17 mouse cellular contexts compared by ENCODE assay signal in genomic region chr6:124346613-124347012, GRCm38 (mm10). TPM values are rescaled to one million over a fixed set of nuclear protein-coding genes. Genes with fewer than 3 reads are reported as not detected.
A peak's percentile ranks its signal among the peaks of the same experiment; 100 is the strongest.
DNase-seq lines count a peak whose midpoint lies in the region; ATAC-seq and TF ChIP-seq lines count a peak whose summit lies in the region.
"Had no signal": no experiment of that assay in that cellular context is flagged by ENCODE, and none has a peak within 500 bp of the region (broad histone marks: within the 10 kb centered on the region; RNA-seq: fewer than 3 reads in every experiment).

No protein-coding gene starts in this region.

- TF ChIP-seq RAD21 in MEL (IDR thresholded peaks at IDR 0.05; ENCODE audit: low read depth, low read length), result peak; percentile 52

- H3K27ac ChIP-seq in liver, embryonic 14.5 days, result no peak overlapping the region
- H3K27ac ChIP-seq in liver, embryonic 12.5 days, result no peak overlapping the region
- H3K27ac ChIP-seq in MEL (ENCODE audit: control insufficient read depth, low read depth, low read length), result no peak overlapping the region
- no peak overlapping the region for H3K27ac ChIP-seq in limb, embryonic 10.5 days
- H3K27ac ChIP-seq: heart, embryonic 10.5 days; hindbrain, embryonic 15.5 days; liver, embryonic 15.5 days; macrophage; neural tube, embryonic 12.5 days had no signal

- no peaks in the 10 kb centered on the region for H3K79me2 ChIP-seq in MEL (ENCODE audit: control insufficient read depth, insufficient read depth, low read length, poor library complexity)

- H3K27me3 ChIP-seq in liver, embryonic 14.5 days (ENCODE audit: control insufficient read depth, insufficient read depth, low read length), result no peaks in the 10 kb centered on the region
- H3K27me3 ChIP-seq in liver, embryonic 12.5 days (replicated peaks), result no peaks in the 10 kb centered on the region
- H3K27me3 ChIP-seq in MEL (ENCODE audit: control insufficient read depth in 1 of 2, insufficient read depth in 2 of 2, low read length in 2 of 2), result peaks cover 2 to 10% of the 10 kb centered on the region in 2 experiments; a peak in 3 of 4 replicates
- H3K27me3 ChIP-seq in limb, embryonic 10.5 days (ENCODE audit: low read depth, poor library complexity, severe bottlenecking), result no peaks in the 10 kb centered on the region
- H3K27me3 ChIP-seq: hindbrain, embryonic 15.5 days; liver, embryonic 15.5 days; neural tube, embryonic 12.5 days had no signal

- no peak overlapping the region for H3K4me3 ChIP-seq in liver, embryonic 14.5 days (ENCODE audit: insufficient read depth in 1 of 2, low read depth in 2 of 2, low read length in 2 of 2)
- H3K4me3 ChIP-seq in liver, embryonic 12.5 days, result no peak overlapping the region
- H3K4me3 ChIP-seq in MEL (ENCODE audit: control insufficient read depth in 1 of 2, insufficient read depth in 1 of 2, low read depth in 2 of 2, low read length in 2 of 2), result no peak overlapping the region
- no peak overlapping the region for H3K4me3 ChIP-seq in limb, embryonic 10.5 days
- H3K4me3 ChIP-seq: heart, embryonic 10.5 days; hindbrain, embryonic 15.5 days; liver, embryonic 15.5 days; neural tube, embryonic 12.5 days had no signal

- H3K4me2 ChIP-seq in liver, embryonic 14.5 days (ENCODE audit: low read depth), result no peak overlapping the region
- H3K4me2 ChIP-seq in liver, embryonic 12.5 days, result no peak overlapping the region
- H3K4me2 ChIP-seq: hindbrain, embryonic 15.5 days; liver, embryonic 15.5 days; neural tube, embryonic 12.5 days had no signal

- H3K36me3 ChIP-seq in liver, embryonic 14.5 days (replicated peaks; ENCODE audit: control insufficient read depth, insufficient read depth, low read depth), result no peaks in the 10 kb centered on the region
- H3K36me3 ChIP-seq in liver, embryonic 12.5 days, result no peaks in the 10 kb centered on the region
- H3K36me3 ChIP-seq in MEL (ENCODE audit: control insufficient read depth in 1 of 2, insufficient read depth in 2 of 2, low read length in 2 of 2), result no peaks in the 10 kb centered on the region
- no peaks in the 10 kb centered on the region for H3K36me3 ChIP-seq in limb, embryonic 10.5 days
- H3K36me3 ChIP-seq: heart, embryonic 10.5 days; hindbrain, embryonic 15.5 days; liver, embryonic 15.5 days; neural tube, embryonic 12.5 days had no signal

- 72% methylated on average over 6 of the region's 6 CpGs for WGBS in liver, embryonic 14.5 days (ENCODE audit: insufficient replicate concordance)
- WGBS in liver, embryonic 12.5 days (ENCODE audit: insufficient replicate concordance), result 70% methylated on average over 6 of the region's 6 CpGs
- 84% methylated on average over 6 of the region's 6 CpGs for WGBS in limb, embryonic 10.5 days

- ATAC-seq in liver, embryonic 14.5 days (ENCODE audit: insufficient read depth), result no peak
- no peak for ATAC-seq in liver, embryonic 12.5 days
- peak; percentile 84 for ATAC-seq in megakaryocyte, adult 5-6 weeks (ENCODE audit: poor library complexity, severe bottlenecking)
- no peak for ATAC-seq in cerebellum, adult (ENCODE audit: insufficient number of reproducible peaks, low FRiP score, low TSS enrichment)
- ATAC-seq: forebrain, embryonic 14.5 days had no signal

- H3K9ac ChIP-seq in liver, embryonic 14.5 days (replicated peaks), result no peak overlapping the region
- H3K9ac ChIP-seq in liver, embryonic 12.5 days, result no peak overlapping the region
- no peak overlapping the region for H3K9ac ChIP-seq in MEL (ENCODE audit: control insufficient read depth, low read depth, low read length, poor library complexity, severe bottlenecking)
- H3K9ac ChIP-seq: hindbrain, embryonic 15.5 days; liver, embryonic 15.5 days; neural tube, embryonic 12.5 days had no signal

- TF ChIP-seq CTCF in liver, embryonic 14.5 days (IDR thresholded peaks at IDR 0.05; ENCODE audit: low read depth), result peak; percentile 40; the same call in 1 of the 2 replicates
- peak; percentile 52 to 61 (median 53) for TF ChIP-seq CTCF in MEL (IDR thresholded peaks at IDR 0.05 in 2 of 3, conservative IDR thresholded peaks at IDR 0.05 in 1 of 3; ENCODE audit: control insufficient read depth in 1 of 3, insufficient read depth in 1 of 3, low read depth in 2 of 3, low read length in 3 of 3, poor library complexity in 1 of 3, severe bottlenecking in 1 of 3)

- H3K4me1 ChIP-seq in liver, embryonic 14.5 days (replicated peaks; ENCODE audit: control insufficient read depth in 2 of 2, insufficient read depth in 2 of 2, low read length in 1 of 2), result no peaks in the 10 kb centered on the region
- H3K4me1 ChIP-seq in liver, embryonic 12.5 days, result no peaks in the 10 kb centered on the region
- no peaks in the 10 kb centered on the region for H3K4me1 ChIP-seq in MEL (ENCODE audit: control insufficient read depth in 1 of 2, insufficient read depth in 2 of 2, low read length in 2 of 2)
- 0 out of 2 replicates have a peak, but pooled peaks cover 3% of the 10 kb centered on the region for H3K4me1 ChIP-seq in limb, embryonic 10.5 days
- H3K4me1 ChIP-seq: heart, embryonic 10.5 days; hindbrain, embryonic 15.5 days; liver, embryonic 15.5 days; neural tube, embryonic 12.5 days had no signal

- no peak for TF ChIP-seq POLR2A in MEL (IDR thresholded peaks at IDR 0.05; ENCODE audit: control insufficient read depth in 1 of 2, insufficient read depth in 1 of 2, low read depth in 1 of 2, low read length in 2 of 2, poor library complexity in 1 of 2)

- no peaks in the 10 kb centered on the region for H3K9me3 ChIP-seq in liver, embryonic 14.5 days (ENCODE audit: control insufficient read depth, low read length)
- no peaks in the 10 kb centered on the region for H3K9me3 ChIP-seq in liver, embryonic 12.5 days (replicated peaks)
- no peaks in the 10 kb centered on the region for H3K9me3 ChIP-seq in MEL (replicated peaks; ENCODE audit: insufficient read depth, low read length)
- H3K9me3 ChIP-seq in limb, embryonic 10.5 days (replicated peaks), result no peaks in the 10 kb centered on the region
- H3K9me3 ChIP-seq: heart, embryonic 10.5 days; hindbrain, embryonic 15.5 days; liver, embryonic 15.5 days; neural tube, embryonic 12.5 days had no signal

- no peak for TF ChIP-seq EP300 in liver, embryonic 14.5 days (IDR thresholded peaks at IDR 0.05; ENCODE audit: low read depth)
- no peak for TF ChIP-seq EP300 in MEL (IDR thresholded peaks at IDR 0.05; ENCODE audit: low read depth in 1 of 2, low read length in 2 of 2)

- no peak for DNase-seq in liver, embryonic 14.5 days (ENCODE audit: low read depth in 3 of 3, low spot score in 3 of 3)
- DNase-seq in A20 (ENCODE audit: low read depth, low spot score) (peak; percentile 21), MEL (ENCODE audit: low read depth, low spot score) (peak; percentile 45)
- no peak for DNase-seq in limb, embryonic 10.5 days (ENCODE audit: low spot score)
- DNase-seq: adrenal gland, postnatal 10 days; cerebellum, adult 9-10 months; gastrocnemius, postnatal 10 days; kidney, adult 11 months had no signal

TF ChIP-seq in MEL, 35 proteins besides CTCF, POLR2A, EP300 and RAD21:
- TF ChIP-seq KAT2A (conservative IDR thresholded peaks at IDR 0.05; ENCODE audit: low read depth, low read length), result no peak
- TF ChIP-seq SMC3 (IDR thresholded peaks at IDR 0.05; ENCODE audit: low read depth, low read length), result peak; percentile 63
- no peak for TF ChIP-seq MYC (IDR thresholded peaks at IDR 0.05; ENCODE audit: low read depth, low read length)
- peak; percentile 35 for TF ChIP-seq ZC3H11A (IDR thresholded peaks at IDR 0.05; ENCODE audit: low read depth, low read length)
- no peak for TF ChIP-seq GABPA (IDR thresholded peaks at IDR 0.05; ENCODE audit: low read depth, low read length)
- no peak for TF ChIP-seq USF2 (IDR thresholded peaks at IDR 0.05; ENCODE audit: borderline replicate concordance in 1 of 2, insufficient read depth in 1 of 2, low read depth in 1 of 2, low read length in 2 of 2)
- no peak for TF ChIP-seq E2F4 (IDR thresholded peaks at IDR 0.05; ENCODE audit: borderline replicate concordance, low read depth, low read length)
- no peak for TF ChIP-seq NRF1 (IDR thresholded peaks at IDR 0.05; ENCODE audit: insufficient read depth, low read depth, low read length, poor library complexity, severe bottlenecking)
- TF ChIP-seq CHD2 (IDR thresholded peaks at IDR 0.05; ENCODE audit: low read length), result no peak
- no peak for TF ChIP-seq ETS1 (IDR thresholded peaks at IDR 0.05; ENCODE audit: low read depth, low read length)
- TF ChIP-seq HCFC1 (IDR thresholded peaks at IDR 0.05; ENCODE audit: low read depth, low read length), result no peak
- no peak for TF ChIP-seq MYB (IDR thresholded peaks at IDR 0.05; ENCODE audit: low read depth, low read length)
TF ChIP-seq in MEL: peak in this region for 2.

RNA-seq across cellular contexts. Expression of gene Cd163, which starts 42.2 kb away (rescaled TPM):
- polyA plus RNA-seq in liver, embryonic 14.5 days (2012; rRNA removed), result 0.02 and 0.03 TPM in 2 replicates
- 0.04 and 0.06 TPM in 2 replicates for polyA plus RNA-seq in liver, embryonic 14.5 days (2014; fragmentation: Nextera tagmentation; extraction: Ambion mirVana)
- 0.05 and 0.06 TPM in 2 replicates for polyA plus RNA-seq in liver, embryonic 12.5 days (2016; fragmentation: Nextera tagmentation; extraction: Ambion mirVana)
- 0.33 and 0.58 TPM in 2 replicates for total RNA-seq in MEL (2012; rRNA removed)
- under 1 TPM in 1 of 2 experiments, not detected in 1; 0.81 TPM for polyA plus RNA-seq in MEL (2012; ENCODE audit: insufficient read depth in 1 of 2, insufficient read length in 2 of 2, low read depth in 1 of 2, low replicate concordance in 2 of 2, missing spikeins in 1 of 2)
- 2.2 TPM in 2 replicates for total RNA-seq in megakaryocyte, adult 5-6 weeks (2015)
- 3.7 and 4.0 TPM in 2 replicates for total RNA-seq in megakaryocyte, adult 5-6 weeks (2017)
- polyA plus RNA-seq in limb, embryonic 10.5 days (2016; fragmentation: Nextera tagmentation; extraction: Ambion mirVana), result not detected in 2 replicates
- polyA plus RNA-seq: heart, embryonic 10.5 days; neural tube, embryonic 12.5 days had no signal

Comparison
In these comparisons a context has a peak if more than half of its experiments do, and no peak if none do; other contexts are left out.
1. DNase-seq: peak in A20 (single experiment) and MEL (single experiment); none in liver, embryonic 14.5 days (0 of 3) and limb, embryonic 10.5 days (single experiment).